Mouse (Mus musculus): Measurements from ENCODE around the gene Efl1.
A peak's percentile ranks its signal among the peaks of the same experiment; 100 is the strongest.

Gene Efl1

GRCm38 (mm10) chr7:82820661-82821060, 172.2 kb downstream of the Efl1 start:
- peak in 1 of 2 experiments; percentile 17 for DNase-seq

GRCm38 (mm10) chr7:82821501-82821900, 173.1 kb downstream of the Efl1 start:
- no peak for DNase-seq

GRCm38 (mm10) chr7:82822528-82822927, 174.1 kb downstream of the Efl1 start:
- no peak for DNase-seq
